Mouse (Mus musculus) hindbrain, postnatal 0 days (tissue): ENCODE results near the gene Srrm2. TPM values are rescaled to one million over a fixed set of nuclear protein-coding genes. Genes with fewer than 3 reads are reported as not detected.

ENCODE experiments used
- ATAC-seq: fragments of 200-750 bp; cut with Nextera tagmentation; 2 replicates; pipeline ENCODE4 v1.8.0; 2017; ENCODE audit warnings: mild to moderate bottlenecking, moderate TSS enrichment, moderate library complexity
- DNase-seq: peaks from one replicate; pipeline ENCODE4 v3.0.0-alpha.2; 2015; ENCODE audit warnings: low spot score
- H3K27ac ChIP-seq: fragments of 300-500 bp; sonication (generic); 2 replicates; pipeline ENCODE4 v1.5.1; 2014; ENCODE audit warnings: mild to moderate bottlenecking
- H3K27me3 ChIP-seq: fragments of 300-500 bp; sonication (generic); 2 replicates; pipeline ENCODE4 v1.6.1; 2014; ENCODE audit warnings: low read length, mixed read lengths; ENCODE audit not compliant: insufficient read depth
- H3K36me3 ChIP-seq: fragments of 300-500 bp; sonication (generic); 2 replicates; pipeline ENCODE4 v1.6.1; 2014; ENCODE audit warnings: low read length, mixed read lengths; ENCODE audit not compliant: insufficient read depth
- H3K4me1 ChIP-seq: fragments of 300-500 bp; sonication (generic); 2 replicates; pipeline ENCODE4 v1.6.1; 2014; ENCODE audit warnings: antibody characterized with exemption, low read length, mixed read lengths; ENCODE audit not compliant: insufficient read depth
- H3K4me2 ChIP-seq: fragments of 300-500 bp; sonication (generic); 2 replicates; pipeline ENCODE4 v1.6.1; 2014; ENCODE audit warnings: low read depth, mild to moderate bottlenecking, low read length, moderate library complexity, mixed read lengths
- H3K4me3 ChIP-seq: fragments of 300-500 bp; sonication (generic); 2 replicates; pipeline ENCODE4 v1.5.1; 2014; ENCODE audit warnings: low read length
- H3K9ac ChIP-seq: fragments of 300-500 bp; sonication (generic); replicated peaks from 2 replicates; pipeline ENCODE4 v1.6.1; 2014; ENCODE audit warnings: mild to moderate bottlenecking, low read length, moderate library complexity, mixed read lengths
- H3K9me3 ChIP-seq: fragments of 300-500 bp; sonication (generic); 2 replicates; pipeline ENCODE4 v1.6.1; 2016; ENCODE audit warnings: low read length, mixed read lengths
- CTCF ChIP-seq: IDR thresholded peaks from 2 replicates; pipeline ENCODE4 v1.5.1; 2016; ENCODE audit warnings: antibody characterized with exemption, control low read depth, low read depth
- WGBS: fragments of 180-500 bp; shearing (Covaris S2); extraction: QIAGEN DNeasy Blood & Tissue Kit; methylation state at CpG from one replicate; pipeline ENCODE4 v1.1.7; 2014; 5-methylcytosine and 5-hydroxymethylcytosine counted together
- polyA plus RNA-seq: library from polyadenylated mRNA; unstranded; fragments of >200 nt; fragmentation: Nextera tagmentation; extraction: Ambion mirVana; gene quantifications from 2 replicates; pipeline ENCODE4 v1.2.1, GENCODE M21; 2015
- total RNA-seq: library from RNA; depleted of rRNA; stranded (reverse); fragments of >200 nt; gene quantifications from 2 replicates; pipeline ENCODE4 v1.2.3, GENCODE M21; 2014

Gene Srrm2
- total and polyA plus RNA-seq, 2 experiments from 2014 or later = 144 to 419 TPM

DNA sequence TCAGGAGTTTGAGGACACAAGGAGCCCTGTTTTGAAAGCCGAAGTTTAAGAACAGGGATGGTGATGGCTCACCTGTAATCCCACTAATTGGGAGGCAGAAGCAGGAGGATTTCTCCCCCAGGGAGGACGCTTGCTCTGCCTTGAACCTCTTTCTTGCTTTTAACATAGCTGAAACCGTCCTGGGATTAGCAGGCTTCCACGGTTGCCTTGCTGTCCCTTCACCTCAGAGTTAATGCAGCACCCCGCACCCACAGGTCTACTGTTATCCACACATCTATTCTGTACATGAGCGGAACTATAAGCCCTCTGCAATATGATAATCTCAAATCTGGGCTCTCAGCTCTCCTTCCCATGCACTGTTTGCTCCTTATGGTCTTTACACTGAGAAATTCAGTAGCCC, 16.7 kb upstream of the Srrm2 start:
- Histone ChIP-seq H3K9me3 (no peaks in the 10 kb centered on the region), H3K9ac (no peak overlapping the region; the same call in 1 of the 2 replicates), H3K4me2 (no peak overlapping the region), H3K27me3 (no peaks in the 10 kb centered on the region), H3K4me1 (0 out of 2 replicates have a peak, but pooled peaks cover 3% of the 10 kb centered on the region), H3K4me3 (no peak overlapping the region), H3K36me3 (no peaks in the 10 kb centered on the region), H3K27ac (no peak overlapping the region)
- no peak for TF ChIP-seq CTCF
- ATAC-seq = no peak
- 71% methylated on average over 6 of the region's 6 CpGs for WGBS
- no peak for DNase-seq

DNA sequence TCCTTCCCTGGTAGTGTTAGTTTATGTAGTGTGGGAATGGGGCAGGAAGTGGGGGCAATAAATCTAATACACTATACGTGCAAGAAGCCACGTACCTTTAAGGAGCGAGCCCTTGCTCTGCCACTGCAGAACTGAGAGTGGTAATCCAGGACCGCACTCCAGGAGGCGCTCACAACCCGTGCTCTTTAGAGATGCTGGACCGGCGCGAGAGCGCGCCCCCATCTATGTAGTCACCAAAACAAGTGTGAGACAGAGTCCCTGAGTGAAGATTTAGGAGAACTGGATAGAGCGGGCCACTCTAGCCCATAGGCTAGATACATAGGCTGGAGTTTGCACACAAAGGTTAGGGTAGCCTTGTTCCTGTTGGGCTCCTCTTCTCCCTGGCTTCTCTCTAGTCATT, 16.2 kb upstream of the Srrm2 start:
- 0 out of 2 replicates have a peak, but pooled peaks cover 3% of the 10 kb centered on the region for H3K4me1 ChIP-seq
- no peak overlapping the region for H3K4me2 ChIP-seq
- ATAC-seq (peak; percentile 36), DNase-seq (peak; percentile 83)
- no peak overlapping the region for H3K4me3 ChIP-seq
- H3K27ac ChIP-seq = no peak overlapping the region
- H3K9me3 ChIP-seq = no peaks in the 10 kb centered on the region
- WGBS = 6% methylated on average over 12 of the region's 12 CpGs
- no peak overlapping the region; the same call in 1 of the 2 replicates for H3K9ac ChIP-seq
- TF ChIP-seq CTCF = peak; percentile 75
- H3K27me3 ChIP-seq = no peaks in the 10 kb centered on the region
- H3K36me3 ChIP-seq = no peaks in the 10 kb centered on the region

DNA sequence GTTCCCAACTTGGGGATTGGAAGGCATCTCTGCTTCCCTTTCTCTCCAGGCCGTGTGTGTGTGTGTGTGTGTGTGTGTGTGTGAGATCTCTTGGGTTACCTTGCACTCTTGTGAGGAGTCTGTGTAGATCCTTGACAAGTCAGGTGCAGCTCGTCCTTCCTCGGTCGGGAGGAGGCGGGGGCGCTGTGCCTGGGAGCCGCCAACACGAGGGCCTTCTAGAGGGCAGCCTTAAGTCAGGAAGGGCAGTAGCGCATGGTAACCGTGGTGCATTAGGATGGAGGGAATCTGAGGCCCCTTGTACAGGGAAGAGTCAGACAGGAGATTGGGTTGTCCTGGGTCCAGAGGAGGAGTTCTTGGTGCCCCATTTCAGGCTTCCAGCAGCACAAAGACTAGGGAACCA, 14.1 kb upstream of the Srrm2 start:
- Histone ChIP-seq H3K4me2 (no peak overlapping the region), H3K4me1 (no peaks in the 10 kb centered on the region), H3K4me3 (no peak overlapping the region), H3K27ac (no peak overlapping the region), H3K27me3 (no peaks in the 10 kb centered on the region), H3K9me3 (no peaks in the 10 kb centered on the region), H3K9ac (no peak overlapping the region), H3K36me3 (no peaks in the 10 kb centered on the region)
- no peak for DNase-seq
- no peak for TF ChIP-seq CTCF
- 80% methylated on average over 10 of the region's 10 CpGs for WGBS
- no peak for ATAC-seq

DNA sequence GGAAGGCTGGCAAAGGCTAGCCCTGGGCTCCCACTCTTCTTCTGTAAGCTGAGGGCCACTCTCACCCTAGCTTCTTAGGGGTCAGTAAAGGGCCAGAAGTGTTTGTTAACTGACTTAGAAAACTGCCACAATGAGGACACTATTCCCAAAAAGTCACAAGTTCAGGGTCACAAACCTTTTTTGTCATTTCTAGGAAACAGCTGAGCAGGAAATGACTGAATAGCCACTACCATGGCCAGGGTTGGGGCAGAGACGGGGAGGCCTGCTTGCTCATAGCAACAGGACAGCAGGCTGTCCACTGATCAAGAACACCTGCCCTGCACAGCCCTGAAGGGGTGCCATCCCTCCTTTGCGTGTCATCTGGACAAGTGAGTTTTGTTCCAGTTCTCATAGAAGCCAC, 13.2 kb upstream of the Srrm2 start:
- no peaks in the 10 kb centered on the region for H3K36me3 ChIP-seq
- H3K4me2 ChIP-seq = no peak overlapping the region
- H3K9me3 ChIP-seq = no peaks in the 10 kb centered on the region
- no peak overlapping the region for H3K27ac ChIP-seq
- no peak overlapping the region for H3K9ac ChIP-seq
- DNase-seq (no peak), ATAC-seq (no peak)
- no peaks in the 10 kb centered on the region for H3K4me1 ChIP-seq
- 86% methylated on average over 2 of the region's 2 CpGs for WGBS
- no peak for TF ChIP-seq CTCF
- no peak overlapping the region for H3K4me3 ChIP-seq
- no peaks in the 10 kb centered on the region for H3K27me3 ChIP-seq

DNA sequence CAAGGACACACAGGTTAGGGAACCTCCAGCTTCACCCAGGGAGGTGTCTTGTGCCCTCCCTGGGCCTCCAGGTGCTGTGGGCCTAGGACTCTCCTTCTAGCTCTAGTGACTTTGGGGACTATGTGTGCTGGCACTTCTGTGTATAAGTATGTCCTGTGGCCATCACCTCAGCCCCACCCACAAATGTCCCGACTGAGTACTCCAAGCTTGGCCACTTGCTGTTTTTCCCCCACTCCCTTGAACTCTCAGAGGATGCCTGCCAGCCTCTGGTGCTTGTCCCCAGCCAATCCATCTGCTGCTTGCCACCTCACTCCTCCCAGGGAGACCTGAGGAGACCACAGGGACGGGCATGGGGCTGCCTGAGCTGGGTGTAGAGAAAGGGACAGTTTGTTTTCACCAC, 11.9 kb upstream of the Srrm2 start:
- H3K9me3 ChIP-seq = no peaks in the 10 kb centered on the region
- DNase-seq (no peak), ATAC-seq (no peak)
- WGBS = 50% methylated on average over 2 of the region's 2 CpGs
- H3K27ac ChIP-seq = no peak overlapping the region
- H3K36me3 ChIP-seq = no peaks in the 10 kb centered on the region
- no peaks in the 10 kb centered on the region for H3K27me3 ChIP-seq
- no peak overlapping the region for H3K4me3 ChIP-seq
- no peak overlapping the region for H3K9ac ChIP-seq
- TF ChIP-seq CTCF = no peak
- no peak overlapping the region for H3K4me2 ChIP-seq
- no peaks in the 10 kb centered on the region for H3K4me1 ChIP-seq

DNA sequence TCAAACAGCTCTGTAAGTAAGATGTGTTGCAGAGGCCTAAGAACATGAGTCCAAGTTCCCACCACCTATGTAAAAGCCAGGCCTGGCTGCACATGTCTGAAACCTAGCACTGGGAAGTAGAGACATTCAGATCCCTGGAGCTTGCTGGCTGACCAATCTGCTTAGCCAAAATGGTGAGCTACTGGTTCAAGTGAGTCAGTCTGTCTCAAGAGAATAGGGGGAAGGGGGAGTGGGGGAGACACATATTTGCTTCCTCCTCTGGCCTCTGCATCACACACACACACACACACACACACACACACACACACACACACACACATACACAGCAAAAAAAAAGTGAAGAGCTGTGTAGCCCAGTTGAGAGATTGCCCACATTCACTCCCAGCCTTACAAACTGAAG, 7.0 kb upstream of the Srrm2 start:
- no peak for ATAC-seq
- no peaks in the 10 kb centered on the region for H3K27me3 ChIP-seq
- TF ChIP-seq CTCF = no peak
- no peak overlapping the region for H3K9ac ChIP-seq
- no peak overlapping the region for H3K4me2 ChIP-seq
- DNase-seq = no peak
- H3K36me3 ChIP-seq = no peaks in the 10 kb centered on the region
- no peaks in the 10 kb centered on the region for H3K9me3 ChIP-seq
- no peaks in the 10 kb centered on the region for H3K4me1 ChIP-seq
- H3K4me3 ChIP-seq = no peak overlapping the region
- no peak overlapping the region for H3K27ac ChIP-seq

DNA sequence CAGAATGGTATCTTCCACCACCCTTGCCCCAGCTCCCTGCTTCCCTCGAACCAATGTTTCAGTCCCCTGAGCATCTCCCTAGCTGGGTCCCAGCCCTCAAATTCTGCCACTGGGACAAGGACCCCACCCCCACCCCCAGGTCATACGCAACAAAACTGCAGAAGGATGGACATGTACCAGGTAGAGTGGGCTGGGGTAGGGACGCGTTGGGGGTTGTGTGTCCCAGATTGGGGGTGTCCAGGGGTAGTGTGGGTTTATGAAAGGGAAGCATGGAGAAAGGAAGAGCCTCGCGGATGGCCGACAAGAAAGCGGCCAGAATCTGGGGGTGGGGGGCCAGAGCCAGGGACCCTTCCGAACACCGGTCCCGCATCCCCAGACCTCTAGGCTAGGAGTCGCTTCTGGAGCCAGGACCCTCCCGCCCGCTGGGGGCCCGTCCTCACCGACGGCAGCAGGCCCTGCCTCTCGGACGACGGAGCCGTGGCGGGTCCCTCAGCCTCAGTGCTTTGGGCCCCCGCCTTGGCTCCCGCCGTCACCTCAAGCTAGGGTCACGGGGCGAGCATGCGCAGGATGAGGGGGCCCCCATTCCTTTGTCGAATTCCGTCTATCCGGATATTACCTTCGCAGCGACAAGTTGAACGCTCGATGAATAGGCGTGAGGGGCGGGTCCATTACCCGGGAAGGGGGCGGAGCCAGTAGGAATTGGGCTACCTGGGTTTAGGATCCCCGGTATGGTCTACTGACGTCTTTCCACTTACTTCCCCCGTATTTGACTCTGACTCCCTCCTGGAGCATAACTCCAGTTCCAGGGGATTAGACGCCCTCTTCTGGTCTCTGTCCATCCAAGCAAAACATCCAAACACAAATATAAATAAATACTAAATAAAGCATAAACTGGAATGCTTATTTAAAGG, 4.5 kb upstream of the Srrm2 start, which contains the start of gene Flywch2:
TSS of gene Flywch2 (minus strand) at position 521 of the 911 bp plus-strand sequence.
- peak; percentile 40 for TF ChIP-seq CTCF
- H3K4me2 ChIP-seq = peak within 1 kb of the TSS; percentile 60
- DNase-seq (peak; percentile 96), ATAC-seq (peak; percentile 93)
- H3K9ac ChIP-seq = peak within 1 kb of the TSS; percentile 66
- no peaks in the 10 kb centered on the region for H3K27me3 ChIP-seq
- H3K4me3 ChIP-seq = peak within 1 kb of the TSS; percentile 42
- H3K27ac ChIP-seq = peak within 1 kb of the TSS; percentile 91
- no peaks in the 10 kb centered on the region for H3K36me3 ChIP-seq
- H3K4me1 ChIP-seq = peaks cover 13% of the 10 kb centered on the region
- H3K9me3 ChIP-seq = no peaks in the 10 kb centered on the region
- 2% methylated on average over 43 of the region's 43 CpGs for WGBS
